Mouse (Mus musculus) cortical plate, adult 2 months (tissue): ENCODE results near the gene Ly6g5c.

Source experiments
- CTCF ChIP-seq: fragments of 200-500 bp; IDR thresholded peaks from 2 replicates; pipeline ENCODE4 v1.5.1; 2011; ENCODE audit warnings: mild to moderate bottlenecking, control low read depth, low read length; ENCODE audit not compliant: insufficient read depth; ENCODE audit errors: extremely low read depth
- POLR2A ChIP-seq: fragments of 200-500 bp; IDR thresholded peaks from 2 replicates; pipeline ENCODE4 v1.6.1; 2011; ENCODE audit warnings: mild to moderate bottlenecking, low read length, control low read depth; ENCODE audit not compliant: insufficient read depth; ENCODE audit errors: extremely low read depth

DNA sequence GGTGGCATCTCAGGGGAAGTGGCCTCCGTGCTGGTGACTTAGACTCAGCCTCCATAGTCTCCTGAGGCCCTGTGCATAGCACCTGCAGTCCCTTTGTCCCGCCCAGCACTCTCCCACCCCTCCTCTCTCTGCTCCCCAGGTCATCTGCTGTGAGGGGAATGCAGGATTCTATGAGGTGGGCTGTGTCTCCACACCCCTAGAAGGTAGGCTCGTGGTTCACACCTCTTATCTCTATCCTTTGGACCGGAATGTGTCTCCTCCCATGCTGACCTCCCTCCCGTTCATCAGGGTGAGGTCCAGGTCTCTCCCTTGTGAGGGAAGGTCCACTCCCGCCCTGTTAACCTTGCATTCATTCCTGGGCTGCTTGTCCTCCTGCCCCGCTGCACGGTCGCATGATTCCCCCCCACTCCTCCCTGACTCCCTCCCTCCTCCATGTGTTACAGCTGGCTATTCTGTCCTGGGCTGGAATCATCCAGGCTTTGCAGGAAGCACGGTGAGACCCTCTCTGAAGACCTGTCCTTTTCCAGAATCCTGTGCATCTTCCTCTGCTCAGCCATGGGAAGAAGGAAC, 7.8 kb upstream of the Ly6g5c start:
- TF ChIP-seq POLR2A (no peak), CTCF (no peak)
